Mouse (Mus musculus) T-cell, adult 2 months (primary cell): ENCODE results near the gene Sync.

Source experiments
- DNase-seq: peaks from one replicate; pipeline ENCODE4 v3.0.0; 2022; ENCODE audit warnings: low spot score

The Sync gene

GRCm38 (mm10) chr4:129287472-129287981, at the start of gene Sync:
Gene Sync, plus strand, starts transcription at chr4:129287617.
- no peak for DNase-seq

GRCm38 (mm10) chr4:129237843-129238441, 49.5 kb upstream of the Sync start:
- DNase-seq: no peak

- no peak for DNase-seq
These were observed 48.8 kb upstream of the Sync start for GRCm38 (mm10) chr4:129238579-129239016.

- DNase-seq: no peak
These were observed 48.3 kb upstream of the Sync start for GRCm38 (mm10) chr4:129239075-129239474.

GRCm38 (mm10) chr4:129241898-129242297, 45.5 kb upstream of the Sync start:
- no peak for DNase-seq

- DNase-seq: no peak
These were observed 45.1 kb upstream of the Sync start for GRCm38 (mm10) chr4:129242327-129242726.

GRCm38 (mm10) chr4:129242761-129243160, 44.7 kb upstream of the Sync start:
- DNase-seq: no peak

GRCm38 (mm10) chr4:129244802-129245201, 42.6 kb upstream of the Sync start:
- DNase-seq: no peak

GRCm38 (mm10) chr4:129246360-129247301, 40.8 kb upstream of the Sync start:
- DNase-seq: no peak

GRCm38 (mm10) chr4:129247381-129248242, 39.8 kb upstream of the Sync start:
- DNase-seq: no peak

- no peak for DNase-seq
These were observed 39.1 kb upstream of the Sync start for GRCm38 (mm10) chr4:129248243-129248767.

GRCm38 (mm10) chr4:129249288-129249687, 38.1 kb upstream of the Sync start:
- no peak for DNase-seq

GRCm38 (mm10) chr4:129250759-129251481, 36.5 kb upstream of the Sync start:
- DNase-seq: no peak

GRCm38 (mm10) chr4:129251482-129252125, 35.8 kb upstream of the Sync start:
- DNase-seq: no peak

GRCm38 (mm10) chr4:129252492-129252891, 34.9 kb upstream of the Sync start:
- DNase-seq: no peak

- no peak for DNase-seq
These were observed 32.8 kb upstream of the Sync start for GRCm38 (mm10) chr4:129254571-129254970.

GRCm38 (mm10) chr4:129256450-129257380, 30.7 kb upstream of the Sync start:
- no peak for DNase-seq

- DNase-seq: no peak
These were observed 28.3 kb upstream of the Sync start for GRCm38 (mm10) chr4:129259101-129259500.

- DNase-seq: no peak
These were observed 26.7 kb upstream of the Sync start for GRCm38 (mm10) chr4:129260678-129261077.
